Mouse (Mus musculus): Measurements from ENCODE around the gene Ebf3. TPM values are rescaled to one million over a fixed set of nuclear protein-coding genes. Genes with fewer than 3 reads are reported as not detected.

Ebf3 gene
- polyA plus RNA-seq, 1 experiment from 2014 or later: 1.6 TPM

- Histone ChIP-seq H3K4me3 (ENCODE audit: low read depth, low read length) (no peak overlapping the region), H3K9me3 (ENCODE audit: control insufficient read depth, low read depth, low read length) (no peaks in the 10 kb centered on the region), H3K4me1 (ENCODE audit: control insufficient read depth, insufficient read depth, low read length) (peaks cover 8% of the 10 kb centered on the region; the same call in 1 of the 2 replicates), H3K27me3 (ENCODE audit: control insufficient read depth, insufficient read depth, low read length) (peaks cover 57% of the 10 kb centered on the region), H3K9ac (replicated peaks; ENCODE audit: low read depth, low read length) (no peak overlapping the region), H3K27ac (ENCODE audit: low read length) (no peak overlapping the region), H3K4me2 (replicated peaks; ENCODE audit: low read depth, low read length) (no peak overlapping the region), H3K36me3 (ENCODE audit: control insufficient read depth, insufficient read depth, low read length) (no peaks in the 10 kb centered on the region)
- WGBS: 30% methylated on average over 19 of the region's 19 CpGs
- no peak for ATAC-seq (ENCODE audit: insufficient number of reproducible peaks, insufficient read depth, low FRiP score, low read depth)
These were observed 5.9 kb downstream of the Ebf3 start for GRCm38 (mm10) chr7:137308061-137309060.

- H3K4me2 ChIP-seq (replicated peaks; ENCODE audit: low read depth, low read length): no peak overlapping the region
- H3K4me1 ChIP-seq (ENCODE audit: control insufficient read depth, insufficient read depth, low read length): peaks cover 8% of the 10 kb centered on the region; the same call in 1 of the 2 replicates
- no peak overlapping the region for H3K27ac ChIP-seq (ENCODE audit: low read length)
- WGBS: 18% methylated on average over 8 of the region's 8 CpGs
- no peak overlapping the region for H3K4me3 ChIP-seq (ENCODE audit: low read depth, low read length)
- H3K9me3 ChIP-seq (ENCODE audit: control insufficient read depth, low read depth, low read length): no peaks in the 10 kb centered on the region
- H3K9ac ChIP-seq (replicated peaks; ENCODE audit: low read depth, low read length): no peak overlapping the region
- H3K27me3 ChIP-seq (ENCODE audit: control insufficient read depth, insufficient read depth, low read length): peaks cover 60% of the 10 kb centered on the region
- ATAC-seq (ENCODE audit: insufficient number of reproducible peaks, insufficient read depth, low FRiP score, low read depth): no peak
- H3K36me3 ChIP-seq (ENCODE audit: control insufficient read depth, insufficient read depth, low read length): no peaks in the 10 kb centered on the region
These were observed 7.1 kb downstream of the Ebf3 start for GRCm38 (mm10) chr7:137307131-137307530.

- Histone ChIP-seq H3K9me3 (ENCODE audit: control insufficient read depth, low read depth, low read length) (no peaks in the 10 kb centered on the region), H3K27me3 (ENCODE audit: control insufficient read depth, insufficient read depth, low read length) (peaks cover 65% of the 10 kb centered on the region), H3K27ac (ENCODE audit: low read length) (no peak overlapping the region), H3K4me2 (replicated peaks; ENCODE audit: low read depth, low read length) (no peak overlapping the region), H3K36me3 (ENCODE audit: control insufficient read depth, insufficient read depth, low read length) (no peaks in the 10 kb centered on the region), H3K4me3 (ENCODE audit: low read depth, low read length) (no peak overlapping the region), H3K9ac (replicated peaks; ENCODE audit: low read depth, low read length) (no peak overlapping the region), H3K4me1 (ENCODE audit: control insufficient read depth, insufficient read depth, low read length) (peaks cover 15% of the 10 kb centered on the region; the same call in 1 of the 2 replicates)
- no peak; the same call in 1 of the 2 replicates for ATAC-seq (ENCODE audit: insufficient number of reproducible peaks, insufficient read depth, low FRiP score, low read depth)
- WGBS: 46% methylated on average over 9 of the region's 9 CpGs
These were observed 8.1 kb downstream of the Ebf3 start for GRCm38 (mm10) chr7:137306127-137306526.

GRCm38 (mm10) chr7:137303776-137304171 is 10.5 kb downstream of the Ebf3 start:
- no peak overlapping the region for H3K4me2 ChIP-seq (replicated peaks; ENCODE audit: low read depth, low read length)
- H3K27me3 ChIP-seq (ENCODE audit: control insufficient read depth, insufficient read depth, low read length): peaks cover 76% of the 10 kb centered on the region
- H3K4me1 ChIP-seq (ENCODE audit: control insufficient read depth, insufficient read depth, low read length): 0 out of 2 replicates have a peak, but pooled peaks cover 7% of the 10 kb centered on the region
- H3K9ac ChIP-seq (replicated peaks; ENCODE audit: low read depth, low read length): no peak overlapping the region
- WGBS: 43% methylated on average over 10 of the region's 10 CpGs
- no peak overlapping the region for H3K27ac ChIP-seq (ENCODE audit: low read length)
- no peaks in the 10 kb centered on the region for H3K9me3 ChIP-seq (ENCODE audit: control insufficient read depth, low read depth, low read length)
- no peaks in the 10 kb centered on the region for H3K36me3 ChIP-seq (ENCODE audit: control insufficient read depth, insufficient read depth, low read length)
- H3K4me3 ChIP-seq (ENCODE audit: low read depth, low read length): no peak overlapping the region
- no peak for ATAC-seq (ENCODE audit: insufficient number of reproducible peaks, insufficient read depth, low FRiP score, low read depth)

GRCm38 (mm10) chr7:137302961-137303775 is 11.1 kb downstream of the Ebf3 start:
- Histone ChIP-seq H3K9me3 (ENCODE audit: control insufficient read depth, low read depth, low read length) (no peaks in the 10 kb centered on the region), H3K4me1 (ENCODE audit: control insufficient read depth, insufficient read depth, low read length) (0 out of 2 replicates have a peak, but pooled peaks cover 7% of the 10 kb centered on the region), H3K27me3 (ENCODE audit: control insufficient read depth, insufficient read depth, low read length) (peaks cover 76% of the 10 kb centered on the region), H3K36me3 (ENCODE audit: control insufficient read depth, insufficient read depth, low read length) (no peaks in the 10 kb centered on the region), H3K4me2 (replicated peaks; ENCODE audit: low read depth, low read length) (no peak overlapping the region), H3K4me3 (ENCODE audit: low read depth, low read length) (no peak overlapping the region), H3K9ac (replicated peaks; ENCODE audit: low read depth, low read length) (no peak overlapping the region), H3K27ac (ENCODE audit: low read length) (no peak overlapping the region)
- ATAC-seq (ENCODE audit: insufficient number of reproducible peaks, insufficient read depth, low FRiP score, low read depth): no peak
- 41% methylated on average over 10 of the region's 10 CpGs for WGBS

- no peak overlapping the region for H3K27ac ChIP-seq (ENCODE audit: low read length)
- no peak for ATAC-seq (ENCODE audit: insufficient number of reproducible peaks, insufficient read depth, low FRiP score, low read depth)
- H3K4me3 ChIP-seq (ENCODE audit: low read depth, low read length): no peak overlapping the region
- no peak overlapping the region for H3K4me2 ChIP-seq (replicated peaks; ENCODE audit: low read depth, low read length)
- peaks cover 77% of the 10 kb centered on the region for H3K27me3 ChIP-seq (ENCODE audit: control insufficient read depth, insufficient read depth, low read length)
- H3K36me3 ChIP-seq (ENCODE audit: control insufficient read depth, insufficient read depth, low read length): no peaks in the 10 kb centered on the region
- 84% methylated on average over 5 of the region's 5 CpGs for WGBS
- no peaks in the 10 kb centered on the region for H3K9me3 ChIP-seq (ENCODE audit: control insufficient read depth, low read depth, low read length)
- H3K9ac ChIP-seq (replicated peaks; ENCODE audit: low read depth, low read length): no peak overlapping the region
- H3K4me1 ChIP-seq (ENCODE audit: control insufficient read depth, insufficient read depth, low read length): 0 out of 2 replicates have a peak, but pooled peaks cover 7% of the 10 kb centered on the region
These were observed 12.1 kb downstream of the Ebf3 start for GRCm38 (mm10) chr7:137302161-137302560.

- no peak overlapping the region; the same call in 1 of the 2 replicates for H3K4me2 ChIP-seq (replicated peaks; ENCODE audit: low read depth, low read length)
- no peak overlapping the region for H3K9ac ChIP-seq (replicated peaks; ENCODE audit: low read depth, low read length)
- no peaks in the 10 kb centered on the region for H3K36me3 ChIP-seq (ENCODE audit: control insufficient read depth, insufficient read depth, low read length)
- WGBS: 17% methylated on average over 15 of the region's 15 CpGs
- peaks cover 79% of the 10 kb centered on the region for H3K27me3 ChIP-seq (ENCODE audit: control insufficient read depth, insufficient read depth, low read length)
- 0 out of 2 replicates have a peak, but pooled peaks have one; percentile 46 for ATAC-seq (ENCODE audit: insufficient number of reproducible peaks, insufficient read depth, low FRiP score, low read depth)
- no peaks in the 10 kb centered on the region for H3K9me3 ChIP-seq (ENCODE audit: control insufficient read depth, low read depth, low read length)
- no peak overlapping the region for H3K4me3 ChIP-seq (ENCODE audit: low read depth, low read length)
- H3K27ac ChIP-seq (ENCODE audit: low read length): no peak overlapping the region
- H3K4me1 ChIP-seq (ENCODE audit: control insufficient read depth, insufficient read depth, low read length): 0 out of 2 replicates have a peak, but pooled peaks cover 7% of the 10 kb centered on the region
These were observed 12.9 kb downstream of the Ebf3 start for GRCm38 (mm10) chr7:137301329-137301751.

GRCm38 (mm10) chr7:137300826-137301225 is 13.4 kb downstream of the Ebf3 start:
- Histone ChIP-seq H3K27me3 (ENCODE audit: control insufficient read depth, insufficient read depth, low read length) (peaks cover 75% of the 10 kb centered on the region), H3K9ac (replicated peaks; ENCODE audit: low read depth, low read length) (no peak overlapping the region), H3K4me3 (ENCODE audit: low read depth, low read length) (no peak overlapping the region), H3K9me3 (ENCODE audit: control insufficient read depth, low read depth, low read length) (no peaks in the 10 kb centered on the region), H3K36me3 (ENCODE audit: control insufficient read depth, insufficient read depth, low read length) (no peaks in the 10 kb centered on the region), H3K4me2 (replicated peaks; ENCODE audit: low read depth, low read length) (no peak overlapping the region), H3K4me1 (ENCODE audit: control insufficient read depth, insufficient read depth, low read length) (0 out of 2 replicates have a peak, but pooled peaks cover 7% of the 10 kb centered on the region), H3K27ac (ENCODE audit: low read length) (no peak overlapping the region)
- 17% methylated on average over 6 of the region's 6 CpGs for WGBS
- no peak for ATAC-seq (ENCODE audit: insufficient number of reproducible peaks, insufficient read depth, low FRiP score, low read depth)

Measured in stomach, embryonic 14.5 days (tissue).